Mouse (Mus musculus) lung, postnatal 0 days (tissue): ENCODE results near the gene Med27. TPM values are rescaled to one million over a fixed set of nuclear protein-coding genes. Genes with fewer than 3 reads are reported as not detected.

Experiments used
- ATAC-seq: fragments of 200-750 bp; cut with Nextera tagmentation; 2 replicates; pipeline ENCODE4 v1.8.0; 2017; ENCODE audit warnings: moderate library complexity
- DNase-seq: peaks from one replicate; pipeline ENCODE4 v3.0.0-alpha.2; 2016; ENCODE audit warnings: low spot score
- H3K27ac ChIP-seq: fragments of 300-500 bp; sonication (generic); 2 replicates; pipeline ENCODE4 v1.5.1; 2014; ENCODE audit warnings: antibody characterized with exemption, mild to moderate bottlenecking, low read length, mixed read lengths
- H3K27me3 ChIP-seq: fragments of 300-500 bp; sonication (generic); replicated peaks from 2 replicates; pipeline ENCODE4 v1.6.1; 2014; ENCODE audit warnings: low read length, mixed read lengths; ENCODE audit not compliant: insufficient read depth
- H3K36me3 ChIP-seq: fragments of 300-500 bp; sonication (generic); 2 replicates; pipeline ENCODE4 v1.6.1; 2014; ENCODE audit warnings: low read length, mixed read lengths; ENCODE audit not compliant: insufficient read depth
- H3K4me1 ChIP-seq: fragments of 300-500 bp; sonication (generic); 2 replicates; pipeline ENCODE4 v1.6.1; 2014; ENCODE audit warnings: antibody characterized with exemption, low read depth, low read length, mixed read lengths; ENCODE audit not compliant: insufficient read depth
- H3K4me2 ChIP-seq: fragments of 300-500 bp; sonication (generic); replicated peaks from 2 replicates; pipeline ENCODE4 v1.6.1; 2014; ENCODE audit warnings: low read depth, mild to moderate bottlenecking, low read length, moderate library complexity, mixed read lengths
- H3K4me3 ChIP-seq: fragments of 300-500 bp; sonication (generic); 2 replicates; pipeline ENCODE4 v1.5.1; 2014; ENCODE audit warnings: low read depth, low read length
- H3K9ac ChIP-seq: fragments of 300-500 bp; sonication (generic); replicated peaks from 2 replicates; pipeline ENCODE4 v1.6.1; 2014; ENCODE audit warnings: low read depth, mild to moderate bottlenecking
- H3K9me3 ChIP-seq: fragments of 300-500 bp; sonication (generic); 2 replicates; pipeline ENCODE4 v1.6.1; 2016; ENCODE audit warnings: low read length, mixed read lengths
- CTCF ChIP-seq: IDR thresholded peaks from 2 replicates; pipeline ENCODE4 v1.5.1; 2016; ENCODE audit warnings: antibody characterized with exemption, mild to moderate bottlenecking
- EP300 ChIP-seq: IDR thresholded peaks from 2 replicates; pipeline ENCODE4 v1.6.1; 2016; ENCODE audit warnings: antibody characterized with exemption, mild to moderate bottlenecking, control low read depth
- WGBS: fragments of 180-500 bp; shearing (Covaris S2); extraction: QIAGEN DNeasy Blood & Tissue Kit; methylation state at CpG from one replicate; pipeline ENCODE4 v1.1.7; 2014; 5-methylcytosine and 5-hydroxymethylcytosine counted together
- polyA plus RNA-seq: library from polyadenylated mRNA; unstranded; fragments of >200 nt; fragmentation: Nextera tagmentation; extraction: Ambion mirVana; gene quantifications from 2 replicates; pipeline ENCODE4 v1.2.1, GENCODE M21; 2015

The Med27 gene
- polyA plus RNA-seq, 1 experiment from 2014 or later, result 37.1 TPM

GRCm38 (mm10) chr2:29464851-29465648 lies 118.4 kb downstream of the Med27 start:
- DNase-seq (peak; percentile 12), ATAC-seq (no peak)
- no peak overlapping the region for H3K9ac ChIP-seq
- H3K27me3 ChIP-seq, result no peaks in the 10 kb centered on the region
- H3K9me3 ChIP-seq, result no peaks in the 10 kb centered on the region
- no peak overlapping the region for H3K27ac ChIP-seq
- no peaks in the 10 kb centered on the region for H3K4me1 ChIP-seq
- WGBS, result 62% methylated on average over 9 of the region's 9 CpGs
- H3K36me3 ChIP-seq, result no peaks in the 10 kb centered on the region
- TF ChIP-seq CTCF, result no peak
- TF ChIP-seq EP300, result no peak
- H3K4me2 ChIP-seq, result no peak overlapping the region
- no peak overlapping the region for H3K4me3 ChIP-seq

GRCm38 (mm10) chr2:29465649-29466137 lies 119.1 kb downstream of the Med27 start:
- TF ChIP-seq EP300, result no peak
- Histone ChIP-seq H3K27me3 (no peaks in the 10 kb centered on the region), H3K9me3 (no peaks in the 10 kb centered on the region), H3K4me2 (no peak overlapping the region), H3K4me3 (no peak overlapping the region), H3K4me1 (no peaks in the 10 kb centered on the region), H3K36me3 (no peaks in the 10 kb centered on the region), H3K9ac (no peak overlapping the region), H3K27ac (0 out of 2 replicates have a peak overlapping the region, but pooled peaks have one; percentile 10)
- DNase-seq (peak; percentile 68), ATAC-seq (peak; percentile 56)
- WGBS, result 33% methylated on average over 3 of the region's 3 CpGs

- DNase-seq, result peak; percentile 36
- WGBS, result 44% methylated on average over 4 of the region's 4 CpGs
- H3K9me3 ChIP-seq, result no peaks in the 10 kb centered on the region
- H3K4me3 ChIP-seq, result no peak overlapping the region
- no peak overlapping the region for H3K4me2 ChIP-seq
- TF ChIP-seq CTCF, result no peak
- TF ChIP-seq EP300, result no peak
- no peaks in the 10 kb centered on the region for H3K4me1 ChIP-seq
- 0 out of 2 replicates have a peak overlapping the region, but pooled peaks have one; percentile 10 for H3K27ac ChIP-seq
- ATAC-seq, result peak; percentile 78
- H3K27me3 ChIP-seq, result no peaks in the 10 kb centered on the region
- H3K9ac ChIP-seq, result no peak overlapping the region
- H3K36me3 ChIP-seq, result no peaks in the 10 kb centered on the region
Observed at GRCm38 (mm10) chr2:29466396-29466795, 119.8 kb downstream of the Med27 start.

- Histone ChIP-seq H3K4me2 (no peak overlapping the region), H3K9ac (no peak overlapping the region)
- TF ChIP-seq CTCF, result no peak
- TF ChIP-seq EP300, result no peak
Observed at GRCm38 (mm10) chr2:29468517-29468936, 121.9 kb downstream of the Med27 start.

GRCm38 (mm10) chr2:29472952-29473437 lies 126.4 kb downstream of the Med27 start:
- 70% methylated on average over 4 of the region's 4 CpGs for WGBS
- H3K27me3 ChIP-seq, result no peaks in the 10 kb centered on the region
- no peaks in the 10 kb centered on the region for H3K4me1 ChIP-seq
- TF ChIP-seq CTCF, result no peak
- no peak for TF ChIP-seq EP300
- H3K4me3 ChIP-seq, result no peak overlapping the region
- H3K27ac ChIP-seq, result no peak overlapping the region
- no peaks in the 10 kb centered on the region for H3K36me3 ChIP-seq
- no peak overlapping the region for H3K9ac ChIP-seq
- DNase-seq (no peak), ATAC-seq (no peak)
- no peaks in the 10 kb centered on the region for H3K9me3 ChIP-seq
- no peak overlapping the region for H3K4me2 ChIP-seq

More at GRCm38 (mm10) chr2:29468517-29468936, 121.9 kb downstream of the Med27 start:
- no peak overlapping the region for H3K27ac ChIP-seq
- ATAC-seq (no peak), DNase-seq (no peak)
- WGBS, result 77% methylated on average over 15 of the region's 15 CpGs
- no peaks in the 10 kb centered on the region for H3K9me3 ChIP-seq
- no peak overlapping the region for H3K4me3 ChIP-seq
- no peaks in the 10 kb centered on the region for H3K36me3 ChIP-seq
- H3K27me3 ChIP-seq, result no peaks in the 10 kb centered on the region
- H3K4me1 ChIP-seq, result no peaks in the 10 kb centered on the region

- Histone ChIP-seq H3K36me3 (no peaks in the 10 kb centered on the region), H3K27ac (no peak overlapping the region), H3K9me3 (no peaks in the 10 kb centered on the region), H3K4me1 (no peaks in the 10 kb centered on the region), H3K27me3 (no peaks in the 10 kb centered on the region), H3K4me2 (no peak overlapping the region), H3K9ac (no peak overlapping the region), H3K4me3 (no peak overlapping the region)
- ATAC-seq, result peak; percentile 74
- DNase-seq, result peak; percentile 8
- TF ChIP-seq CTCF, result no peak
- TF ChIP-seq EP300, result no peak
- WGBS, result 37% methylated on average over 2 of the region's 2 CpGs
Observed at GRCm38 (mm10) chr2:29473907-29474306, 127.3 kb downstream of the Med27 start.
